Mouse (Mus musculus) MEL (cell line): ENCODE measurements at regions not wholly inside any gene's neighbourhood (a gene's known extent, or its start where the extent isn't known, plus 50 kb on each side); places are given as distances from the start of the nearest gene placed in this dataset.

Source experiments
- DNase-seq: peaks from one replicate; pipeline ENCODE4 v3.0.0; 2011; ENCODE audit warnings: low read depth, low spot score
- H3K27ac ChIP-seq: 2 replicates; pipeline ENCODE4 v1.5.1; 2012; ENCODE audit warnings: low read depth, mild to moderate bottlenecking, control low read depth, low read length, moderate library complexity; ENCODE audit not compliant: control insufficient read depth
- H3K27me3 ChIP-seq, 2 experiments: fragments of 150-350 bp in 1 of 2; sonication (generic) in 1 of 2; 2 replicates each; pipeline ENCODE4 v1.6.1; 2012; ENCODE audit warnings: low read length in 2 of 2, mild to moderate bottlenecking in 2 of 2, improper control_type of control experiment in 1 of 2, moderate library complexity in 1 of 2; ENCODE audit not compliant: insufficient read depth in 2 of 2, control insufficient read depth in 1 of 2
- H3K36me3 ChIP-seq, 2 experiments: 2 replicates each; pipeline ENCODE4 v1.6.1; 2012 to 2014; ENCODE audit warnings: low read length in 2 of 2, improper control_type of control experiment in 1 of 2, inconsistent platforms in 1 of 2, mild to moderate bottlenecking in 1 of 2; ENCODE audit not compliant: insufficient read depth in 2 of 2, control insufficient read depth in 1 of 2
- H3K4me1 ChIP-seq, 2 experiments: fragments of 150-350 bp in 1 of 2; sonication (generic) in 1 of 2; 2 replicates each; pipeline ENCODE4 v1.6.1; 2012; ENCODE audit warnings: low read length in 2 of 2, improper control_type of control experiment in 1 of 2, mild to moderate bottlenecking in 1 of 2; ENCODE audit not compliant: insufficient read depth in 2 of 2, control insufficient read depth in 1 of 2
- H3K4me3 ChIP-seq, 2 experiments: fragments of 150-350 bp in 1 of 2; sonication (generic) in 1 of 2; 2 replicates each; pipeline ENCODE4 v1.5.1; 2012; ENCODE audit warnings: low read depth in 2 of 2, low read length in 2 of 2, mild to moderate bottlenecking in 2 of 2, moderate library complexity in 2 of 2, control low read depth in 1 of 2, improper control_type of control experiment in 1 of 2; ENCODE audit not compliant: control insufficient read depth in 1 of 2, insufficient read depth in 1 of 2
- H3K79me2 ChIP-seq: 2 replicates; pipeline ENCODE4 v1.6.1; 2012; ENCODE audit warnings: mild to moderate bottlenecking, low read length, moderate library complexity; ENCODE audit not compliant: control insufficient read depth, poor library complexity, insufficient read depth
- H3K9ac ChIP-seq: 2 replicates; pipeline ENCODE4 v1.6.1; 2012; ENCODE audit warnings: low read depth, mild to moderate bottlenecking, control low read depth, low read length, moderate library complexity; ENCODE audit not compliant: control insufficient read depth, poor library complexity, severe bottlenecking
- H3K9me3 ChIP-seq: fragments of 150-350 bp; sonication (generic); replicated peaks from 2 replicates; pipeline ENCODE4 v1.6.1; 2012; ENCODE audit warnings: mild to moderate bottlenecking, low read length, improper control_type of control experiment, moderate library complexity; ENCODE audit not compliant: insufficient read depth
- BHLHE40 ChIP-seq: IDR thresholded peaks from 2 replicates; pipeline ENCODE4 v1.6.1; 2012; ENCODE audit warnings: low read depth, mild to moderate bottlenecking, inconsistent platforms, low read length, improper control_type of control experiment, borderline replicate concordance
- CHD1 ChIP-seq: IDR thresholded peaks from 2 replicates; pipeline ENCODE4 v1.6.1; 2012; ENCODE audit warnings: low read depth, mild to moderate bottlenecking, inconsistent platforms, low read length, improper control_type of control experiment
- CHD2 ChIP-seq: IDR thresholded peaks from 2 replicates; pipeline ENCODE4 v1.6.1; 2011; ENCODE audit warnings: low read length, improper control_type of control experiment
- CTCF ChIP-seq, 3 experiments: IDR thresholded peaks in 2 of 3; conservative IDR thresholded peaks in 1 of 3; 2 replicates each; pipeline ENCODE4 v1.5.1; 2011 to 2012; ENCODE audit warnings: low read length in 3 of 3, low read depth in 2 of 3, mild to moderate bottlenecking in 2 of 3, improper control_type of control experiment in 1 of 3, inconsistent platforms in 1 of 3, mixed read lengths in 1 of 3, moderate library complexity in 1 of 3; ENCODE audit not compliant: control insufficient read depth in 1 of 3, insufficient read depth in 1 of 3, poor library complexity in 1 of 3, severe bottlenecking in 1 of 3
- E2F4 ChIP-seq: IDR thresholded peaks from 2 replicates; pipeline ENCODE4 v1.6.1; 2011; ENCODE audit warnings: low read depth, low read length, improper control_type of control experiment, borderline replicate concordance
- ELF1 ChIP-seq: IDR thresholded peaks from 2 replicates; pipeline ENCODE4 v1.6.1; 2014; ENCODE audit warnings: low read depth, mild to moderate bottlenecking, inconsistent platforms, low read length, improper control_type of control experiment, moderate library complexity
- EP300 ChIP-seq, 2 experiments: IDR thresholded peaks; 2 replicates each; pipeline ENCODE4 v1.6.1; 2011; ENCODE audit warnings: improper control_type of control experiment in 2 of 2, low read length in 2 of 2, low read depth in 1 of 2, mild to moderate bottlenecking in 1 of 2
- ETS1 ChIP-seq: IDR thresholded peaks from 2 replicates; pipeline ENCODE4 v1.6.1; 2012; ENCODE audit warnings: low read depth, mild to moderate bottlenecking, inconsistent platforms, low read length, improper control_type of control experiment, moderate library complexity
- GABPA ChIP-seq: IDR thresholded peaks from 2 replicates; pipeline ENCODE4 v1.6.1; 2012; ENCODE audit warnings: low read depth, mild to moderate bottlenecking, inconsistent platforms, low read length, improper control_type of control experiment, moderate library complexity
- GATA1 ChIP-seq: IDR thresholded peaks from 2 replicates; pipeline ENCODE4 v1.6.1; 2011; ENCODE audit warnings: low read depth, low read length, improper control_type of control experiment
- HCFC1 ChIP-seq: IDR thresholded peaks from 2 replicates; pipeline ENCODE4 v1.6.1; 2012; ENCODE audit warnings: low read depth, mild to moderate bottlenecking, inconsistent platforms, low read length, improper control_type of control experiment, moderate library complexity
- JUND ChIP-seq: IDR thresholded peaks from 2 replicates; pipeline ENCODE4 v1.6.1; 2011; ENCODE audit warnings: low read depth, mild to moderate bottlenecking, improper control_type of control experiment, low read length
- KAT2A ChIP-seq: conservative IDR thresholded peaks from 2 replicates; pipeline ENCODE4 v1.6.1; 2012; ENCODE audit warnings: low read depth, low read length, improper control_type of control experiment, inconsistent platforms
- MAFK ChIP-seq: IDR thresholded peaks from 2 replicates; pipeline ENCODE4 v1.6.1; 2011; ENCODE audit warnings: low read depth, mild to moderate bottlenecking, low read length, improper control_type of control experiment, borderline replicate concordance
- MAX ChIP-seq: IDR thresholded peaks from 2 replicates; pipeline ENCODE4 v1.6.1; 2011; ENCODE audit warnings: low read length, improper control_type of control experiment
- MAZ ChIP-seq: IDR thresholded peaks from 2 replicates; pipeline ENCODE4 v1.6.1; 2012; ENCODE audit warnings: low read depth, mild to moderate bottlenecking, inconsistent platforms, low read length, improper control_type of control experiment
- MEF2A ChIP-seq: IDR thresholded peaks from 2 replicates; pipeline ENCODE4 v1.6.1; 2014; ENCODE audit warnings: low read depth, mild to moderate bottlenecking, inconsistent platforms, low read length, improper control_type of control experiment; ENCODE audit not compliant: poor library complexity, insufficient replicate concordance, severe bottlenecking; ENCODE audit errors: extremely low read depth
- MXI1 ChIP-seq: IDR thresholded peaks from 2 replicates; pipeline ENCODE4 v1.6.1; 2011; ENCODE audit warnings: mild to moderate bottlenecking, low read depth, low read length, improper control_type of control experiment
- MYB ChIP-seq: IDR thresholded peaks from 2 replicates; pipeline ENCODE4 v1.6.1; 2011; ENCODE audit warnings: mild to moderate bottlenecking, low read depth, low read length, improper control_type of control experiment
- MYC ChIP-seq: IDR thresholded peaks from 2 replicates; pipeline ENCODE4 v1.6.1; 2011; ENCODE audit warnings: low read depth, mild to moderate bottlenecking, low read length, improper control_type of control experiment, moderate library complexity
- NELFE ChIP-seq: IDR thresholded peaks from 2 replicates; pipeline ENCODE4 v1.6.1; 2011; ENCODE audit warnings: low read depth, low read length, improper control_type of control experiment
- NRF1 ChIP-seq: IDR thresholded peaks from 2 replicates; pipeline ENCODE4 v1.6.1; 2014; ENCODE audit warnings: low read depth, mild to moderate bottlenecking, inconsistent platforms, low read length, improper control_type of control experiment, moderate library complexity; ENCODE audit not compliant: poor library complexity, insufficient read depth, severe bottlenecking
- POLR2A ChIP-seq, 2 experiments: IDR thresholded peaks; 2 replicates each; pipeline ENCODE4 v1.6.1; 2011 to 2012; ENCODE audit warnings: low read length in 2 of 2, mild to moderate bottlenecking in 2 of 2, control low read depth in 1 of 2, improper control_type of control experiment in 1 of 2, low read depth in 1 of 2, moderate library complexity in 1 of 2; ENCODE audit not compliant: control insufficient read depth in 1 of 2, insufficient read depth in 1 of 2, poor library complexity in 1 of 2
- POLR2AphosphoS2 ChIP-seq: IDR thresholded peaks from 2 replicates; pipeline ENCODE4 v1.6.1; 2011; ENCODE audit warnings: low read length, improper control_type of control experiment
- POLR2AphosphoS5 ChIP-seq: IDR thresholded peaks from 2 replicates; pipeline ENCODE4 v1.6.1; 2012; ENCODE audit warnings: low read depth, borderline replicate concordance, mild to moderate bottlenecking, inconsistent platforms, low read length, moderate library complexity, mixed read lengths
- RAD21 ChIP-seq: IDR thresholded peaks from 2 replicates; pipeline ENCODE4 v1.6.1; 2011; ENCODE audit warnings: mild to moderate bottlenecking, low read depth, low read length, improper control_type of control experiment
- RCOR1 ChIP-seq: IDR thresholded peaks from 2 replicates; pipeline ENCODE4 v1.6.1; 2012; ENCODE audit warnings: low read depth, mild to moderate bottlenecking, inconsistent platforms, low read length, improper control_type of control experiment
- SIN3A ChIP-seq: IDR thresholded peaks from 2 replicates; pipeline ENCODE4 v1.6.1; 2012; ENCODE audit warnings: low read length, improper control_type of control experiment, inconsistent platforms
- SMC3 ChIP-seq: IDR thresholded peaks from 2 replicates; pipeline ENCODE4 v1.6.1; 2011; ENCODE audit warnings: low read depth, low read length, improper control_type of control experiment
- TAL1 ChIP-seq: IDR thresholded peaks from 2 replicates; pipeline ENCODE4 v1.6.1; 2012; ENCODE audit warnings: mild to moderate bottlenecking, inconsistent platforms, low read length, moderate library complexity, mixed read lengths
- TBP ChIP-seq: IDR thresholded peaks from 2 replicates; pipeline ENCODE4 v1.8.0; 2011; ENCODE audit warnings: low read depth, low read length, improper control_type of control experiment
- TCF12 ChIP-seq: IDR thresholded peaks from 2 replicates; pipeline ENCODE4 v1.6.1; 2014; ENCODE audit warnings: low read depth, mild to moderate bottlenecking, inconsistent platforms, low read length, improper control_type of control experiment, moderate library complexity
- UBTF ChIP-seq: IDR thresholded peaks from 2 replicates; pipeline ENCODE4 v1.6.1; 2012; ENCODE audit warnings: low read depth, mild to moderate bottlenecking, inconsistent platforms, low read length, improper control_type of control experiment, moderate library complexity, borderline replicate concordance; ENCODE audit not compliant: insufficient read depth
- USF1 ChIP-seq: IDR thresholded peaks from 2 replicates; pipeline ENCODE4 v1.6.1; 2014; ENCODE audit warnings: low read depth, mild to moderate bottlenecking, inconsistent platforms, low read length, improper control_type of control experiment, moderate library complexity
- USF2 ChIP-seq, 2 experiments: IDR thresholded peaks; 2 replicates each; pipeline ENCODE4 v1.6.1; 2011 to 2012; ENCODE audit warnings: improper control_type of control experiment in 2 of 2, low read length in 2 of 2, borderline replicate concordance in 1 of 2, inconsistent platforms in 1 of 2, low read depth in 1 of 2, mild to moderate bottlenecking in 1 of 2; ENCODE audit not compliant: insufficient read depth in 1 of 2
- ZC3H11A ChIP-seq: IDR thresholded peaks from 2 replicates; pipeline ENCODE4 v1.6.1; 2012; ENCODE audit warnings: low read depth, mild to moderate bottlenecking, inconsistent platforms, low read length, improper control_type of control experiment
- ZKSCAN1 ChIP-seq: IDR thresholded peaks from 2 replicates; pipeline ENCODE4 v1.6.1; 2012; ENCODE audit warnings: low read depth, mild to moderate bottlenecking, inconsistent platforms, low read length, improper control_type of control experiment, moderate library complexity
- ZMIZ1 ChIP-seq: IDR thresholded peaks from 2 replicates; pipeline ENCODE4 v1.6.1; 2012; ENCODE audit warnings: low read depth, mild to moderate bottlenecking, inconsistent platforms, low read length, improper control_type of control experiment, moderate library complexity
- ZNF384 ChIP-seq: IDR thresholded peaks from 2 replicates; pipeline ENCODE4 v1.6.1; 2012; ENCODE audit warnings: low read depth, mild to moderate bottlenecking, inconsistent platforms, low read length, improper control_type of control experiment

DNA sequence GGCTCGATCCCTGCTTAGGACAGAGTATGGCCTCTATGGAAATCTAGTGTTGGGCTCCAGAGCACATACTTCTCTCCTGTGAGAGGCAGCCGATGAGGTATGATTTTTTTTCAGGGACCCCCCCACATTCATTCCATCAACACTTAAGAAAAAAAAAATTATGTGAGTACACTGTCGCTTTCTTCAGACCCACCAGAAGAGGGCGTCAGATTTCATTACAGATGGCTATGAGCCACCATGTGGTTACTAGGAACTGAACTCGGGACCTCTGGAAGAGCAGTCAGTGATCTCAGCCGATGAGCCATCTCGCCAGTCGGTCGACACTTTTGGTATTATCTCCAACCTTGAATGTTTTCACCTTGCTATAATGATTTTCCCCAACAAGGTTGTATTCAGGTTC is 145.4 kb upstream of the Plxnc1 start:
- peak; percentile 39 for DNase-seq
- Histone ChIP-seq H3K4me3 (no peak overlapping the region), H3K4me1 (peaks cover 6 to 19% of the 10 kb centered on the region in 2 experiments), H3K79me2 (no peaks in the 10 kb centered on the region), H3K9me3 (no peaks in the 10 kb centered on the region), H3K27me3 (peaks cover 0 to 7% of the 10 kb centered on the region in 2 experiments; a peak in 3 of 4 replicates), H3K36me3 (peaks cover 0 to 10% of the 10 kb centered on the region in 2 experiments; a peak in 2 of 4 replicates), H3K27ac (no peak overlapping the region), H3K9ac (no peak overlapping the region)
- TF ChIP-seq ELF1 (no peak), ZC3H11A (peak; percentile 68; the same call in 1 of the 2 replicates), JUND (no peak), ZNF384 (peak; percentile 81), GABPA (no peak), ETS1 (no peak), MYC (peak; percentile 30; the same call in 1 of the 2 replicates), EP300 (IDR thresholded peaks at IDR 0.05; ENCODE audit: low read depth in 1 of 2, low read length in 2 of 2) (no peak), MAX (no peak), USF1 (no peak), SMC3 (peak; percentile 70), NRF1 (no peak), POLR2A (IDR thresholded peaks at IDR 0.05; ENCODE audit: control insufficient read depth in 1 of 2, insufficient read depth in 1 of 2, low read depth in 1 of 2, low read length in 2 of 2, poor library complexity in 1 of 2) (no peak), SIN3A (no peak), HCFC1 (no peak), E2F4 (no peak), CTCF (IDR thresholded peaks at IDR 0.05 in 2 of 3, conservative IDR thresholded peaks at IDR 0.05 in 1 of 3; ENCODE audit: control insufficient read depth in 1 of 3, insufficient read depth in 1 of 3, low read depth in 2 of 3, low read length in 3 of 3, poor library complexity in 1 of 3, severe bottlenecking in 1 of 3) (peak; percentile 30 to 66 (median 32); a peak in 5 of 6 replicates), USF2 (IDR thresholded peaks at IDR 0.05; ENCODE audit: borderline replicate concordance in 1 of 2, insufficient read depth in 1 of 2, low read depth in 1 of 2, low read length in 2 of 2) (no peak), TAL1 (no peak), MYB (no peak), POLR2AphosphoS2 (no peak), NELFE (no peak), POLR2AphosphoS5 (no peak), MAFK (no peak), MXI1 (no peak), CHD2 (no peak), KAT2A (no peak), RAD21 (peak; percentile 55), GATA1 (no peak), MEF2A (no peak), TBP (no peak), TCF12 (no peak), ZKSCAN1 (no peak), BHLHE40 (no peak), ZMIZ1 (no peak), CHD1 (no peak), MAZ (no peak), RCOR1 (no peak), UBTF (no peak)
